Mouse (Mus musculus) myocyte (in vitro differentiated cells): ENCODE data around the gene Olfr1023. TPM values are rescaled to one million over a fixed set of nuclear protein-coding genes. Genes with fewer than 3 reads are reported as not detected.

Experiments used
- H3K27me3 ChIP-seq: one replicate; pipeline ENCODE4 v1.6.1; 2011; ENCODE audit not compliant: control insufficient read depth, insufficient read depth, insufficient read length
- H3K36me3 ChIP-seq: one replicate; pipeline ENCODE4 v1.6.1; 2011; ENCODE audit not compliant: control insufficient read depth, insufficient read depth
- H3K4me2 ChIP-seq: one replicate; pipeline ENCODE4 v1.6.1; 2011; ENCODE audit warnings: low read depth, control low read depth
- H3K4me3 ChIP-seq: one replicate; pipeline ENCODE4 v1.5.1; 2011; ENCODE audit warnings: mild to moderate bottlenecking, control low read depth, moderate library complexity
- H3K79me2 ChIP-seq: one replicate; pipeline ENCODE4 v1.6.1; 2011; ENCODE audit not compliant: control insufficient read depth, insufficient read depth
- H3ac ChIP-seq: one replicate; pipeline ENCODE4 v1.6.1; 2011; ENCODE audit not compliant: control insufficient read depth, insufficient read length
- CEBPB ChIP-seq: IDR thresholded peaks from 2 replicates; pipeline ENCODE4 v1.6.1; 2011; ENCODE audit warnings: mild to moderate bottlenecking, moderate library complexity; ENCODE audit not compliant: poor library complexity, insufficient read depth, severe bottlenecking
- E2F4 ChIP-seq: IDR thresholded peaks from one replicate; pipeline ENCODE4 v1.6.1; 2011; ENCODE audit warnings: mild to moderate bottlenecking, control low read depth, moderate library complexity; ENCODE audit not compliant: insufficient read depth
- MAX ChIP-seq: IDR thresholded peaks from one replicate; pipeline ENCODE4 v1.6.1; 2011; ENCODE audit warnings: low read depth, mild to moderate bottlenecking, control low read depth
- MYOD1 ChIP-seq, 3 experiments: IDR thresholded peaks; one replicate each; pipeline ENCODE4 v1.6.1; 2011; ENCODE audit warnings: control low read depth in 2 of 3, low read depth in 2 of 3, mild to moderate bottlenecking in 2 of 3, moderate library complexity in 1 of 3; ENCODE audit not compliant: insufficient read length in 2 of 3, control insufficient read depth in 1 of 3
- MYOG ChIP-seq, 3 experiments: IDR thresholded peaks; one replicate each; pipeline ENCODE4 v1.6.1; 2011; ENCODE audit warnings: control low read depth in 2 of 3, low read depth in 2 of 3, mild to moderate bottlenecking in 2 of 3; ENCODE audit not compliant: insufficient read length in 2 of 3, control insufficient read depth in 1 of 3, insufficient read depth in 1 of 3
- POLR2A ChIP-seq: IDR thresholded peaks from one replicate; pipeline ENCODE4 v1.6.1; 2011; ENCODE audit warnings: low read depth, mild to moderate bottlenecking, control low read depth, moderate library complexity; ENCODE audit not compliant: insufficient read length
- POLR2AphosphoS2 ChIP-seq: IDR thresholded peaks from one replicate; pipeline ENCODE4 v1.6.1; 2011; ENCODE audit warnings: low read depth, control low read depth; ENCODE audit not compliant: insufficient read length
- REST ChIP-seq: IDR thresholded peaks from one replicate; pipeline ENCODE4 v1.6.1; 2011; ENCODE audit warnings: mild to moderate bottlenecking, control low read depth, moderate library complexity; ENCODE audit not compliant: insufficient read depth, insufficient read length
- SRF ChIP-seq: IDR thresholded peaks from one replicate; pipeline ENCODE4 v1.6.1; 2011; ENCODE audit warnings: low read depth; ENCODE audit not compliant: control insufficient read depth, insufficient read length
- TCF12 ChIP-seq: IDR thresholded peaks from one replicate; pipeline ENCODE4 v1.6.1; 2011; ENCODE audit warnings: mild to moderate bottlenecking, control low read depth; ENCODE audit not compliant: poor library complexity, insufficient read depth, severe bottlenecking
- TCF3 ChIP-seq: IDR thresholded peaks from one replicate; pipeline ENCODE4 v1.6.1; 2011; ENCODE audit warnings: low read depth, control low read depth; ENCODE audit not compliant: insufficient read length
- USF1 ChIP-seq: IDR thresholded peaks from one replicate; pipeline ENCODE4 v1.6.1; 2011; ENCODE audit warnings: low read depth, mild to moderate bottlenecking, control low read depth, moderate library complexity
- polyA plus RNA-seq: library from polyadenylated mRNA; unstranded; fragments of >200 nt; fragmentation: generic; extraction: Trizol; gene quantifications from one replicate; pipeline ENCODE4 v1.2.1, GENCODE M21; 2012; ENCODE audit warnings: missing spikeins

The Olfr1023 gene
- polyA plus RNA-seq: not detected

DNA sequence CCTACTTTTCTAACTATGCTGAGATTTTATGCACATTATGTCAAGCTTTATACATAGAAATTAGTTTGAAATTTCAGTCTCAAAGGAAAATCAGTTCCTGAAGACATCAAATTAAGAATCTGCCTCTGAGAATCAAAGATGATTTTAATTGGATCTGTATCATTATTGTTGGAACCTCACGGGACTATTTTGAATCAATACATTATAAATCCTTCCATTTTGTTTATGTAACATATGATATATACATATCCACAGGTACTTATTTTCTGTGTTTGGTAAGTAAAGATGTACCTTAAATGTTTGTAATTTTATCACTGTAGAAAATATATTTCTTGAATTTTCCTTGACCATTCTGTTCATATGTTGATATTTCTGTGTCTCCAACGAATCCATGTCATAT is at the start of gene Olfr1023:
Gene Olfr1023 (plus strand): TSS at position 301 of the 400 bp plus-strand sequence.
- Histone ChIP-seq H3K27me3 (no peaks in the 10 kb centered on the region), H3K4me3 (no peak within 1 kb of the TSS), H3K36me3 (no peaks in the 10 kb centered on the region), H3K4me2 (no peak within 1 kb of the TSS), H3K79me2 (no peaks in the 10 kb centered on the region), H3ac (no peak within 1 kb of the TSS)
- TF ChIP-seq MAX (no peak), E2F4 (no peak), CEBPB (no peak), POLR2AphosphoS2 (no peak), MYOG (IDR thresholded peaks at IDR 0.05; ENCODE audit: control insufficient read depth in 1 of 3, insufficient read depth in 1 of 3, insufficient read length in 2 of 3, low read depth in 2 of 3) (no peak), POLR2A (no peak), MYOD1 (IDR thresholded peaks at IDR 0.05; ENCODE audit: control insufficient read depth in 1 of 3, insufficient read length in 2 of 3, low read depth in 2 of 3) (no peak), SRF (no peak), TCF12 (no peak), TCF3 (no peak), USF1 (no peak), REST (no peak)

DNA sequence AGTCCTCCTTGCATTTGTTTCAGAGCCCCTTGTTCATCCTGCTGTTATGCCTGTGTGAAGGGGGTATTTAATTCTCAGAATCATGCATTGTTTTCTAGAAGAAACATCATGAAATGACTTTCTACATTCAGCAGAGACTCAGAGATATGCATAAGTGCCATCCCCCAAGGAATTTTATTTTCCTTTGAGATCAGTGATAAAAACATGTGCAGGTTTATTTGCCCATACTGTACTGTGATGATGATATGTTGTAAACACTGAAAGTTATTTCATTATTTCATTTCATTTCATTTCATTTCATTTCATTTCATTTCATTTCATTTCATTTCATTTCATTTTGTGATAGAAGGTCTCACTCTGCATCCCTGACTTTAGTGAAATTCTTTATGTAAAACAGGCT is 40.1 kb upstream of the Olfr1023 start, which contains the start of gene Olfr1019:
Gene Olfr1019 (minus strand): TSS at position 101 of the 400 bp plus-strand sequence.
- Histone ChIP-seq H3K4me3 (no peak within 1 kb of the TSS), H3ac (no peak within 1 kb of the TSS), H3K36me3 (no peaks in the 10 kb centered on the region), H3K27me3 (no peaks in the 10 kb centered on the region), H3K79me2 (no peaks in the 10 kb centered on the region), H3K4me2 (no peak within 1 kb of the TSS)
- TF ChIP-seq MYOD1 (IDR thresholded peaks at IDR 0.05; ENCODE audit: control insufficient read depth in 1 of 3, insufficient read length in 2 of 3, low read depth in 2 of 3): no peak

GRCm38 (mm10) chr2:85846730-85847129 is 38.7 kb upstream of the Olfr1023 start, which contains the start of gene Olfr1020:
Gene Olfr1020 (plus strand): TSS chr2:85847030.
- no peak within 1 kb of the TSS for H3ac ChIP-seq
- no peaks in the 10 kb centered on the region for H3K27me3 ChIP-seq
- no peak within 1 kb of the TSS for H3K4me3 ChIP-seq
- H3K79me2 ChIP-seq: no peaks in the 10 kb centered on the region
- H3K4me2 ChIP-seq: no peak within 1 kb of the TSS
- no peaks in the 10 kb centered on the region for H3K36me3 ChIP-seq
- TF ChIP-seq REST: no peak
- TF ChIP-seq POLR2A: no peak
- no peak for TF ChIP-seq TCF3
- no peak for TF ChIP-seq USF1
- TF ChIP-seq E2F4: no peak
- no peak for TF ChIP-seq SRF
- TF ChIP-seq MYOD1 (IDR thresholded peaks at IDR 0.05; ENCODE audit: control insufficient read depth in 1 of 3, insufficient read length in 2 of 3, low read depth in 2 of 3): no peak
- no peak for TF ChIP-seq MYOG (IDR thresholded peaks at IDR 0.05; ENCODE audit: control insufficient read depth in 1 of 3, insufficient read depth in 1 of 3, insufficient read length in 2 of 3, low read depth in 2 of 3)
- TF ChIP-seq MAX: no peak
- no peak for TF ChIP-seq CEBPB
- no peak for TF ChIP-seq POLR2AphosphoS2
- no peak for TF ChIP-seq TCF12

DNA sequence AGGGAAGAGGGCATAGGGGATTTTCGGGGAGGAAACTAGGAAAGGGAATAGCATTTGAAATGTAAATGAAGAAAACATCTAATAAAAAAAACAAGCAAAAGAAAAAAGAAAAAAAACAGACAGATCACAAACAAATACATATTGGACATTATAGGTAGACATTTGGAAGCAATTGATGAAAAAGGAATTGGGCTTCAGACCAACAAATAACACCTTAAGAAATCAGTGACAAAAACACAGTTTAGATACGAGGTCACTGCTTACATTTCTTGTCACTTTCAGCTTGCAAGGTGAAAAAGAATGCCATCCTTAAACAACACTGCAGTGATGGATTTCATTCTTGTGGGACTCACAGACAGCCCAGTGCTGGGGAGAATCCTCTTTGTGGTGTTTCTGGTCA is 17.1 kb upstream of the Olfr1023 start, which contains the start of gene Olfr1022:
Gene Olfr1022 (plus strand): TSS at position 301 of the 400 bp plus-strand sequence.
- TF ChIP-seq POLR2A: no peak
- no peak for TF ChIP-seq POLR2AphosphoS2
- TF ChIP-seq MYOG (IDR thresholded peaks at IDR 0.05; ENCODE audit: control insufficient read depth in 1 of 3, insufficient read depth in 1 of 3, insufficient read length in 2 of 3, low read depth in 2 of 3): no peak
- no peak for TF ChIP-seq TCF12
- no peak for TF ChIP-seq MYOD1 (IDR thresholded peaks at IDR 0.05; ENCODE audit: control insufficient read depth in 1 of 3, insufficient read length in 2 of 3, low read depth in 2 of 3)
- TF ChIP-seq CEBPB: no peak
- no peak for TF ChIP-seq MAX
- no peak for TF ChIP-seq REST
- no peak for TF ChIP-seq SRF
- no peak for TF ChIP-seq USF1
- no peak for TF ChIP-seq E2F4
- no peak for TF ChIP-seq TCF3
- no peak within 1 kb of the TSS for H3ac ChIP-seq
- no peak within 1 kb of the TSS for H3K4me2 ChIP-seq
- H3K36me3 ChIP-seq: no peaks in the 10 kb centered on the region
- no peaks in the 10 kb centered on the region for H3K27me3 ChIP-seq
- no peak within 1 kb of the TSS for H3K4me3 ChIP-seq
- no peaks in the 10 kb centered on the region for H3K79me2 ChIP-seq

- Histone ChIP-seq H3K4me3 (no peak within 1 kb of the TSS), H3K79me2 (no peaks in the 10 kb centered on the region), H3K36me3 (no peaks in the 10 kb centered on the region), H3K4me2 (no peak within 1 kb of the TSS), H3K27me3 (no peaks in the 10 kb centered on the region), H3ac (no peak within 1 kb of the TSS)
- TF ChIP-seq CEBPB (no peak), MYOG (IDR thresholded peaks at IDR 0.05; ENCODE audit: control insufficient read depth in 1 of 3, insufficient read depth in 1 of 3, insufficient read length in 2 of 3, low read depth in 2 of 3) (no peak), POLR2AphosphoS2 (no peak), E2F4 (no peak), MYOD1 (IDR thresholded peaks at IDR 0.05; ENCODE audit: control insufficient read depth in 1 of 3, insufficient read length in 2 of 3, low read depth in 2 of 3) (no peak), REST (no peak), TCF12 (no peak), POLR2A (no peak), TCF3 (no peak), MAX (no peak), USF1 (no peak), SRF (no peak)
These were observed 19.5 kb downstream of the Olfr1023 start, which contains the start of gene Olfr1024 for GRCm38 (mm10) chr2:85904952-85905351. Gene Olfr1024 (minus strand): TSS chr2:85905052.
